Mouse (Mus musculus) midbrain, embryonic 16.5 days (tissue): ENCODE data around the gene Chid1. TPM values are rescaled to one million over a fixed set of nuclear protein-coding genes. Genes with fewer than 3 reads are reported as not detected.

ENCODE experiments used
- ATAC-seq: fragments of 200-750 bp; cut with Nextera tagmentation; 2 replicates; pipeline ENCODE4 v1.8.0; 2017; ENCODE audit warnings: moderate TSS enrichment
- H3K27ac ChIP-seq: fragments of 300-500 bp; sonication (generic); 2 replicates; pipeline ENCODE4 v1.5.1; 2014; ENCODE audit warnings: mild to moderate bottlenecking, low read length, mixed read lengths
- H3K27me3 ChIP-seq: fragments of 300-500 bp; sonication (generic); 2 replicates; pipeline ENCODE4 v1.6.1; 2014; ENCODE audit warnings: low read depth, low read length, mixed read lengths; ENCODE audit not compliant: control insufficient read depth, insufficient read depth
- H3K36me3 ChIP-seq: fragments of 300-500 bp; sonication (generic); 2 replicates; pipeline ENCODE4 v1.6.1; 2014; ENCODE audit warnings: mild to moderate bottlenecking, low read length, moderate library complexity, mixed read lengths; ENCODE audit not compliant: control insufficient read depth, insufficient read depth
- H3K4me1 ChIP-seq: fragments of 300-500 bp; sonication (generic); 2 replicates; pipeline ENCODE4 v1.6.1; 2014; ENCODE audit warnings: mild to moderate bottlenecking, low read length, mixed read lengths; ENCODE audit not compliant: control insufficient read depth, insufficient read depth
- H3K4me2 ChIP-seq: fragments of 300-500 bp; sonication (generic); 2 replicates; pipeline ENCODE4 v1.6.1; 2014; ENCODE audit warnings: mild to moderate bottlenecking, low read length, mixed read lengths
- H3K4me3 ChIP-seq: fragments of 300-500 bp; sonication (generic); 2 replicates; pipeline ENCODE4 v1.5.1; 2014; ENCODE audit warnings: low read depth, mild to moderate bottlenecking, low read length, moderate library complexity, mixed read lengths
- H3K9ac ChIP-seq: fragments of 300-500 bp; sonication (generic); 2 replicates; pipeline ENCODE4 v1.6.1; 2014; ENCODE audit warnings: low read depth, low read length, mixed read lengths
- H3K9me3 ChIP-seq: fragments of 300-500 bp; sonication (generic); replicated peaks from 2 replicates; pipeline ENCODE4 v1.6.1; 2014; ENCODE audit warnings: mild to moderate bottlenecking, low read length, mixed read lengths; ENCODE audit not compliant: control insufficient read depth, poor library complexity, severe bottlenecking
- WGBS: fragments of 180-500 bp; shearing (Covaris S2); extraction: QIAGEN DNeasy Blood & Tissue Kit; methylation state at CpG from one replicate; pipeline ENCODE4 v1.1.7; 2014; 5-methylcytosine and 5-hydroxymethylcytosine counted together
- polyA plus RNA-seq: library from polyadenylated mRNA; unstranded; fragments of >200 nt; fragmentation: Nextera tagmentation; extraction: Ambion mirVana; gene quantifications from 2 replicates; pipeline ENCODE4 v1.2.1, GENCODE M21; 2015

Gene Chid1
- polyA plus RNA-seq, 1 experiment from 2014 or later: 52.8 TPM

GRCm38 (mm10) chr7:141459301-141459711 lies 80.4 kb downstream of the Chid1 start:
- Histone ChIP-seq H3K4me2 (no peak overlapping the region), H3K4me3 (no peak overlapping the region), H3K9ac (no peak overlapping the region), H3K27ac (no peak overlapping the region), H3K36me3 (peaks cover 4% of the 10 kb centered on the region; the same call in 1 of the 2 replicates), H3K27me3 (peaks cover 44% of the 10 kb centered on the region), H3K4me1 (peaks cover 18% of the 10 kb centered on the region), H3K9me3 (no peaks in the 10 kb centered on the region)
- WGBS: 92% methylated on average over 17 of the region's 17 CpGs
- no peak for ATAC-seq

GRCm38 (mm10) chr7:141458661-141459060 lies 81.0 kb downstream of the Chid1 start:
- no peak for ATAC-seq
- 92% methylated on average over 11 of the region's 11 CpGs for WGBS
- Histone ChIP-seq H3K27ac (no peak overlapping the region), H3K27me3 (peaks cover 38% of the 10 kb centered on the region), H3K4me3 (no peak overlapping the region), H3K9me3 (no peaks in the 10 kb centered on the region), H3K36me3 (peaks cover 4% of the 10 kb centered on the region; the same call in 1 of the 2 replicates), H3K4me1 (peaks cover 18% of the 10 kb centered on the region), H3K4me2 (no peak overlapping the region), H3K9ac (no peak overlapping the region)

- Histone ChIP-seq H3K27me3 (peaks cover 32% of the 10 kb centered on the region), H3K36me3 (peaks cover 4% of the 10 kb centered on the region; the same call in 1 of the 2 replicates), H3K9me3 (no peaks in the 10 kb centered on the region), H3K4me2 (no peak overlapping the region), H3K27ac (no peak overlapping the region), H3K4me3 (no peak overlapping the region), H3K9ac (no peak overlapping the region), H3K4me1 (peaks cover 18% of the 10 kb centered on the region)
- 76% methylated on average over 15 of the region's 15 CpGs for WGBS
- no peak for ATAC-seq
Measured at GRCm38 (mm10) chr7:141457986-141458660, 81.5 kb downstream of the Chid1 start.

- Histone ChIP-seq H3K9me3 (no peaks in the 10 kb centered on the region), H3K9ac (no peak overlapping the region), H3K36me3 (peaks cover 4% of the 10 kb centered on the region; the same call in 1 of the 2 replicates), H3K27ac (no peak overlapping the region), H3K4me2 (no peak overlapping the region), H3K4me1 (peaks cover 18% of the 10 kb centered on the region), H3K4me3 (no peak overlapping the region), H3K27me3 (peaks cover 24% of the 10 kb centered on the region)
- WGBS: 94% methylated on average over 14 of the region's 14 CpGs
- ATAC-seq: no peak
Measured at GRCm38 (mm10) chr7:141457236-141457635, 82.4 kb downstream of the Chid1 start.

- H3K9me3 ChIP-seq: no peaks in the 10 kb centered on the region
- WGBS: 90% methylated on average over 6 of the region's 6 CpGs
- H3K27ac ChIP-seq: no peak overlapping the region
Measured at GRCm38 (mm10) chr7:141456739-141457138, 82.9 kb downstream of the Chid1 start.

GRCm38 (mm10) chr7:141455610-141456314 lies 83.9 kb downstream of the Chid1 start:
- H3K27ac ChIP-seq: peak overlapping the region; percentile 65
- no peaks in the 10 kb centered on the region for H3K9me3 ChIP-seq
- peaks cover 16% of the 10 kb centered on the region for H3K36me3 ChIP-seq
- peaks cover 10% of the 10 kb centered on the region for H3K4me1 ChIP-seq
- 3% methylated on average over 23 of the region's 23 CpGs for WGBS
- peak; percentile 25 for ATAC-seq
- H3K9ac ChIP-seq: peak overlapping the region; percentile 78
- peak overlapping the region; percentile 74 for H3K4me2 ChIP-seq
- peak overlapping the region; percentile 76 for H3K4me3 ChIP-seq
- peaks cover 9% of the 10 kb centered on the region for H3K27me3 ChIP-seq

More at GRCm38 (mm10) chr7:141456739-141457138, 82.9 kb downstream of the Chid1 start:
- Histone ChIP-seq H3K4me1 (peaks cover 13% of the 10 kb centered on the region), H3K36me3 (peaks cover 8% of the 10 kb centered on the region), H3K4me3 (no peak overlapping the region), H3K4me2 (peak overlapping the region; percentile 74; the same call in 1 of the 2 replicates), H3K9ac (no peak overlapping the region), H3K27me3 (peaks cover 19% of the 10 kb centered on the region)
- no peak for ATAC-seq

GRCm38 (mm10) chr7:141454967-141455551 lies 84.6 kb downstream of the Chid1 start, which contains the start of gene Pnpla2:
Pnpla2 (plus strand) TSS chr7:141455198.
- peak; percentile 79 for ATAC-seq
- Histone ChIP-seq H3K27ac (peak within 1 kb of the TSS; percentile 65), H3K27me3 (peaks cover 2% of the 10 kb centered on the region), H3K36me3 (peaks cover 17% of the 10 kb centered on the region), H3K9ac (peak within 1 kb of the TSS; percentile 78), H3K4me2 (peak within 1 kb of the TSS; percentile 74), H3K4me1 (peaks cover 10% of the 10 kb centered on the region), H3K9me3 (no peaks in the 10 kb centered on the region), H3K4me3 (peak within 1 kb of the TSS; percentile 76)
- under 1% methylated on average over 40 of the region's 45 CpGs for WGBS

- H3K4me3 ChIP-seq: no peak overlapping the region
- H3K4me2 ChIP-seq: no peak overlapping the region
- peaks cover 17% of the 10 kb centered on the region for H3K4me1 ChIP-seq
- H3K9ac ChIP-seq: no peak overlapping the region
- no peak overlapping the region for H3K27ac ChIP-seq
- H3K36me3 ChIP-seq: peaks cover 16% of the 10 kb centered on the region
- ATAC-seq: no peak
- H3K27me3 ChIP-seq: no peaks in the 10 kb centered on the region
- H3K9me3 ChIP-seq: no peaks in the 10 kb centered on the region
- WGBS: 83% methylated on average over 2 of the region's 2 CpGs
Measured at GRCm38 (mm10) chr7:141453636-141454035, 86.0 kb downstream of the Chid1 start.
